Mouse (Mus musculus): ENCODE data around the gene Gli3. TPM values are rescaled to one million over a fixed set of nuclear protein-coding genes. Genes with fewer than 3 reads are reported as not detected.
A peak's percentile ranks its signal among the peaks of the same experiment; 100 is the strongest.

Gli3 gene
- polyA plus RNA-seq (2014; fragmentation: Nextera tagmentation; extraction: Ambion mirVana) = 11.4 and 14.1 TPM in 2 replicates

DNA sequence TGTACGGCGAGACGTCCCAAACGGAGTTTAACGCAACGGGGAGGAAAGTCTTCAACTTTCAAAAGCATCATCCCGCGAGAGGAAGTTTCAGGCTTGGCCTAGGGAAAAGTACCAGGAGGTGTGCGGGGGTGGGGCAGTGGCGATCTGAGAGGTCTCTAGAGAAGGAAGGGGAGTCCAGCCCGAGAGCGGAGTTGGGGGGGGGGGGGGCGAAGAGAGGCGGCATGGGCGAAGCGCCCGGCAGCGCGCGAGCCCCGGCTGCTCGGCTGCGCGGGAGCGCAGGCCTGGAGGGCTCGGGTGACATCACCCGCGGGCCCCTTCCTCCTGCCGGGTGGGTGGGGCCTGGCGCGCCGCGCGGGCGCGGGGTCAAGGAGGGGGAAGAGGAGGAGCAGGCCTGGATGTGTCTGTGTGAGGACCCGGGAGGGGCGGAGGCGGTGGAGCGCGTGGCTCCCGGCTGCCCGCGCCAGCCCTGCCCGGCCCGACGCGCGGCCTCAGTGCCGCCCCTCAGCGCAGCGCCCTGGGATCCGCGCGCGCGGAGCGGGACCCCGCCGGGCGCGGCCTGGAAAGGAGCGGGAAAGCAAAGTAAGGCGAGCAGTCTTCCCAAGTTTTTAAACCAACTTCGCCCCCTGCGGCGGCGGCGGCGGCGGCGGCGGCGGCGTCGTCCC is at the start of gene Gli3:
TSS of gene Gli3 (plus strand) at position 406 of the 662 bp plus-strand sequence.
- Histone ChIP-seq H3K4me3 (ENCODE audit: low read depth, low read length) (peak within 1 kb of the TSS; percentile 84), H3K27me3 (replicated peaks; ENCODE audit: control insufficient read depth, insufficient read depth, low read length) (no peaks in the 10 kb centered on the region), H3K27ac (ENCODE audit: low read depth, low read length) (peak within 1 kb of the TSS; percentile 95), H3K9ac (ENCODE audit: low read length) (peak within 1 kb of the TSS; percentile 95), H3K4me2 (ENCODE audit: low read length) (peak within 1 kb of the TSS; percentile 84), H3K9me3 (replicated peaks; ENCODE audit: control insufficient read depth, low read length) (no peaks in the 10 kb centered on the region), H3K36me3 (ENCODE audit: control insufficient read depth, insufficient read depth, low read length) (no peaks in the 10 kb centered on the region), H3K4me1 (ENCODE audit: control insufficient read depth, insufficient read depth, low read length) (peaks cover 7% of the 10 kb centered on the region)
- peak; percentile 93 for ATAC-seq
- under 1% methylated on average over 52 of the region's 76 CpGs for WGBS
- DNase-seq (ENCODE audit: low spot score) = peak; percentile 83

GRCm38 (mm10) chr13:15421182-15421750 is 41.8 kb upstream of the Gli3 start:
- WGBS = 55% methylated on average over 10 of the region's 10 CpGs
- Histone ChIP-seq H3K27ac (ENCODE audit: low read depth, low read length) (no peak overlapping the region), H3K4me3 (ENCODE audit: low read depth, low read length) (no peak overlapping the region), H3K9ac (ENCODE audit: low read length) (no peak overlapping the region), H3K9me3 (replicated peaks; ENCODE audit: control insufficient read depth, low read length) (no peaks in the 10 kb centered on the region), H3K4me1 (ENCODE audit: control insufficient read depth, insufficient read depth, low read length) (no peaks in the 10 kb centered on the region), H3K4me2 (ENCODE audit: low read length) (no peak overlapping the region), H3K36me3 (ENCODE audit: control insufficient read depth, insufficient read depth, low read length) (no peaks in the 10 kb centered on the region), H3K27me3 (replicated peaks; ENCODE audit: control insufficient read depth, insufficient read depth, low read length) (no peaks in the 10 kb centered on the region)
- ATAC-seq (no peak), DNase-seq (ENCODE audit: low spot score) (no peak)

DNA sequence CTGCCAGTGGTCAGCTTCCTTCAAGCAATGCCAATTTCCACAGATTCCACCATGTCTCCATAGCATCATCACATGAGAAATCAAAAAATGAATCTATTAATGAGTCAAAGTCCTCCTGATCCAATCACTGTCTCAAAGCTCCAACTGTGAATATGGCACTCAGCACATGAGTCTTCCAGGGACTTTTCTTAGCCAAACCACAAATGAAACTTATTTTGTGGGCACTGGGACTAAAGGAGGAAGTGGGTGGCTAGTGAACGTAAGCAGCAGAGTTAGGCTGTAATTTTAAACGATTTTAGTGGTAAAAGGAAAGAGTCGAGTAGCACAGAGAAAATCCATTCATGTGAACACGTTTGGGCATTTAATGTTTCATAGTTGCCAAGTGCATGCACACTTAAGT is 21.0 kb upstream of the Gli3 start:
- DNase-seq (ENCODE audit: low spot score) (no peak), ATAC-seq (no peak)
- H3K27me3 ChIP-seq (replicated peaks; ENCODE audit: control insufficient read depth, insufficient read depth, low read length) = no peaks in the 10 kb centered on the region
- H3K4me1 ChIP-seq (ENCODE audit: control insufficient read depth, insufficient read depth, low read length) = no peaks in the 10 kb centered on the region
- H3K36me3 ChIP-seq (ENCODE audit: control insufficient read depth, insufficient read depth, low read length) = no peaks in the 10 kb centered on the region
- WGBS = 94% methylated on average over 4 of the region's 4 CpGs
- no peaks in the 10 kb centered on the region for H3K9me3 ChIP-seq (replicated peaks; ENCODE audit: control insufficient read depth, low read length)
- H3K27ac ChIP-seq (ENCODE audit: low read depth, low read length) = no peak overlapping the region
- no peak overlapping the region for H3K4me2 ChIP-seq (ENCODE audit: low read length)
- no peak overlapping the region for H3K9ac ChIP-seq (ENCODE audit: low read length)
- H3K4me3 ChIP-seq (ENCODE audit: low read depth, low read length) = no peak overlapping the region

DNA sequence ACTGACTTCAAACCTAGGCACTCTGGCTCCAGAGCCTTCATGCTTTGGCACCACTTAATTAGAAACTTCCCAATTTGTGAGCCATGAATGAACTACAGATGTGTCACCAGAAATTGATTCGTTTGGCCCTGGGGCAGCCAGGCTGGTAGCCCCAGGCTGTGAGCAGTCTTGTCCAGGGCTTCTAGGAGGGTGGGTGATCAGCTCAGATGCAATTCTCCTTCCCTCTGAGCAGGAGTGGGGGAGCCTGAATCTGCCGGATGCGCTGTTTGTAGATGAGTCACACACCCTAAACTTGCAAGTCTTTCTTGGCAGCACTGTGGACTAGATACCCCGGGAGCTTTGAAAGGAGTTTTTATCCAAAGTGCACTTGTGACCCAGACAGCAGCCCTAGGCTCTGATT is 18.7 kb upstream of the Gli3 start:
- no peak for DNase-seq (ENCODE audit: low spot score)
- Histone ChIP-seq H3K4me1 (ENCODE audit: control insufficient read depth, insufficient read depth, low read length) (no peaks in the 10 kb centered on the region), H3K27ac (ENCODE audit: low read depth, low read length) (no peak overlapping the region), H3K9me3 (replicated peaks; ENCODE audit: control insufficient read depth, low read length) (no peaks in the 10 kb centered on the region), H3K4me3 (ENCODE audit: low read depth, low read length) (no peak overlapping the region), H3K36me3 (ENCODE audit: control insufficient read depth, insufficient read depth, low read length) (no peaks in the 10 kb centered on the region), H3K9ac (ENCODE audit: low read length) (no peak overlapping the region), H3K4me2 (ENCODE audit: low read length) (no peak overlapping the region), H3K27me3 (replicated peaks; ENCODE audit: control insufficient read depth, insufficient read depth, low read length) (no peaks in the 10 kb centered on the region)
- 56% methylated on average over 4 of the region's 4 CpGs for WGBS
- no peak for ATAC-seq

- H3K4me3 ChIP-seq (ENCODE audit: low read depth, low read length) = no peak overlapping the region
- no peak overlapping the region for H3K4me2 ChIP-seq (ENCODE audit: low read length)
- no peaks in the 10 kb centered on the region for H3K27me3 ChIP-seq (replicated peaks; ENCODE audit: control insufficient read depth, insufficient read depth, low read length)
- no peaks in the 10 kb centered on the region for H3K9me3 ChIP-seq (replicated peaks; ENCODE audit: control insufficient read depth, low read length)
- no peak overlapping the region for H3K9ac ChIP-seq (ENCODE audit: low read length)
- ATAC-seq = no peak
- no peak overlapping the region for H3K27ac ChIP-seq (ENCODE audit: low read depth, low read length)
- H3K4me1 ChIP-seq (ENCODE audit: control insufficient read depth, insufficient read depth, low read length) = no peaks in the 10 kb centered on the region
- DNase-seq (ENCODE audit: low spot score) = no peak
- 59% methylated on average over 2 of the region's 2 CpGs for WGBS
- no peaks in the 10 kb centered on the region for H3K36me3 ChIP-seq (ENCODE audit: control insufficient read depth, insufficient read depth, low read length)
These were observed 17.4 kb upstream of the Gli3 start for GRCm38 (mm10) chr13:15445591-15445990.

- DNase-seq (ENCODE audit: low spot score) = no peak
- 87% methylated on average over 8 of the region's 8 CpGs for WGBS
- H3K4me3 ChIP-seq (ENCODE audit: low read depth, low read length) = no peak overlapping the region
- H3K27ac ChIP-seq (ENCODE audit: low read depth, low read length) = no peak overlapping the region
- H3K36me3 ChIP-seq (ENCODE audit: control insufficient read depth, insufficient read depth, low read length) = no peaks in the 10 kb centered on the region
- no peak overlapping the region for H3K4me2 ChIP-seq (ENCODE audit: low read length)
- ATAC-seq = no peak
- H3K27me3 ChIP-seq (replicated peaks; ENCODE audit: control insufficient read depth, insufficient read depth, low read length) = no peaks in the 10 kb centered on the region
- no peaks in the 10 kb centered on the region for H3K4me1 ChIP-seq (ENCODE audit: control insufficient read depth, insufficient read depth, low read length)
- no peaks in the 10 kb centered on the region for H3K9me3 ChIP-seq (replicated peaks; ENCODE audit: control insufficient read depth, low read length)
- no peak overlapping the region for H3K9ac ChIP-seq (ENCODE audit: low read length)
These were observed 17.0 kb upstream of the Gli3 start for GRCm38 (mm10) chr13:15446004-15446403.

- H3K9me3 ChIP-seq (replicated peaks; ENCODE audit: control insufficient read depth, low read length) = no peaks in the 10 kb centered on the region
- no peak overlapping the region for H3K4me2 ChIP-seq (ENCODE audit: low read length)
- no peaks in the 10 kb centered on the region for H3K4me1 ChIP-seq (ENCODE audit: control insufficient read depth, insufficient read depth, low read length)
- no peak overlapping the region for H3K9ac ChIP-seq (ENCODE audit: low read length)
- H3K27ac ChIP-seq (ENCODE audit: low read depth, low read length) = no peak overlapping the region
- H3K4me3 ChIP-seq (ENCODE audit: low read depth, low read length) = no peak overlapping the region
- H3K27me3 ChIP-seq (replicated peaks; ENCODE audit: control insufficient read depth, insufficient read depth, low read length) = no peaks in the 10 kb centered on the region
- no peak for ATAC-seq
- whole genome bisulfite sequencing = 88% methylated on average over 7 of the region's 7 CpGs
- no peak for DNase-seq (ENCODE audit: low spot score)
- H3K36me3 ChIP-seq (ENCODE audit: control insufficient read depth, insufficient read depth, low read length) = no peaks in the 10 kb centered on the region
These were observed 16.1 kb upstream of the Gli3 start for GRCm38 (mm10) chr13:15446782-15447564.

DNA sequence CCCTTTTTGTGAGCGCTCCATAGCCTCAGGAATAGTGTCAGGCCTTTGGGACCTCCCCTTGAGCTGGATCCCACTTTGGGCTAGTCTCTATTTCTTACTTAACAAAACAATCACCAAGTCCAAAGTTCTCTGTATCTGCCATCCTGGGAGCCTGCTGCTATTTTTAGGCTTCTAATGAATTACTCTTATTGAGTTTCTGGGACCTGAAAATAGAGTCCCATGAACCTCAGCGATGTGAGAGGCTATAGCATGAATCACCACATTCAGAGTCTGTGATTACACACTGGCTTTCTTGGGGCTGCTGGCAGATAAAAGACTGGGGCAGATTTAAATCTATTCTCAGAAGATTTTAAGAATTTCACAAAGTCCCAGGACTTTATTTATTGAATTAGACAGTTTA is 12.1 kb upstream of the Gli3 start:
- no peak overlapping the region for H3K9ac ChIP-seq (ENCODE audit: low read length)
- H3K36me3 ChIP-seq (ENCODE audit: control insufficient read depth, insufficient read depth, low read length) = no peaks in the 10 kb centered on the region
- H3K27ac ChIP-seq (ENCODE audit: low read depth, low read length) = no peak overlapping the region
- H3K4me2 ChIP-seq (ENCODE audit: low read length) = no peak overlapping the region
- DNase-seq (ENCODE audit: low spot score) = no peak
- H3K27me3 ChIP-seq (replicated peaks; ENCODE audit: control insufficient read depth, insufficient read depth, low read length) = no peaks in the 10 kb centered on the region
- no peak overlapping the region for H3K4me3 ChIP-seq (ENCODE audit: low read depth, low read length)
- ATAC-seq = no peak
- H3K4me1 ChIP-seq (ENCODE audit: control insufficient read depth, insufficient read depth, low read length) = no peaks in the 10 kb centered on the region
- WGBS = 60% methylated on average over 2 of the region's 2 CpGs
- H3K9me3 ChIP-seq (replicated peaks; ENCODE audit: control insufficient read depth, low read length) = no peaks in the 10 kb centered on the region

DNA sequence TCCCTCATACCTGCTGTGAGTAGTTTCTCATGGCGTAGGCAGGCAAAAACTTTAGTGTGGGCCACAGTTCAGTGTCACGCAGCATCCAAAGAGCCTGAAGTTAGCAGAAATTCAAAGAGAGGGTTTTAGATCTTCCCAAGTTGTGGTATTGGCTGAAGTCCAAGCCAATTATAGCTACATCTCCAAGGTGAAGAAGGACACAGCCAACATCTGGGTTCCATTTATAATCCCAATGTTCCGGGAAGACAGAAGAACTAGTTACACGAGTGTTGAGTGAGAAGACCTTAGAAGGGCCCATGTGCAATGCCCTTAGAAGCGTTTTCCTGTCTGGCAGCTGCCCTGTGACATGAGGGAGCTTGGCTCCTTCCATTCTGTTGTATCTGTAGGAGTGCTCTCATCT is 5.2 kb upstream of the Gli3 start:
- H3K9ac ChIP-seq (ENCODE audit: low read length) = no peak overlapping the region
- ATAC-seq = no peak

More for the DNA sequence above, 5.2 kb upstream of the Gli3 start:
- Histone ChIP-seq H3K4me2 (ENCODE audit: low read length) (no peak overlapping the region), H3K4me1 (ENCODE audit: control insufficient read depth, insufficient read depth, low read length) (no peaks in the 10 kb centered on the region), H3K27ac (ENCODE audit: low read depth, low read length) (no peak overlapping the region), H3K36me3 (ENCODE audit: control insufficient read depth, insufficient read depth, low read length) (no peaks in the 10 kb centered on the region), H3K27me3 (replicated peaks; ENCODE audit: control insufficient read depth, insufficient read depth, low read length) (no peaks in the 10 kb centered on the region), H3K4me3 (ENCODE audit: low read depth, low read length) (no peak overlapping the region), H3K9me3 (replicated peaks; ENCODE audit: control insufficient read depth, low read length) (no peaks in the 10 kb centered on the region)
- WGBS = 79% methylated on average over 5 of the region's 5 CpGs
- DNase-seq (ENCODE audit: low spot score) = no peak
